ENCODE assay signal across 13 mouse cellular contexts in the genomic region with DNA sequence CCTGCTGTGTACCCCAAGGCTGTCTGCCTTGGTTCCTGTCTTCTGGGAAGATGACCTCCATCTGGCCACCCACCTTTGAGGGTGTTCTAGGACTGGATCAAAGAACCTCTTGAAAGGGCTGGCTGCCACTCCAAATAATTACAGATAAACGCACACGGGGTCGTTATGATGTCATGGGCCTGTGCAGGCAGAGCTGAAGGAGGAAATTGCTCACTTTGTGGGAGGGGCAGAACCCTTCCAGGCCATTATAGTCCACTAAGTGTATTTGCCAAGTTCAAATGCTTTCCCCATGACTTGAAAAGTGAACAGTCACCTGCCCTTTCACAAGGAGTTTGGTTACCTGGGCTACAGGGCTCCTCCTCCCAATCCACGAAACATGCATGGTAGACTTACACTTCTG.
DNase-seq lines count a peak whose midpoint lies in the region; ATAC-seq and TF ChIP-seq lines count a peak whose summit lies in the region.
"Had no signal": no experiment of that assay in that cellular context is flagged by ENCODE, and none has a peak within 500 bp of the region (broad histone marks: within the 10 kb centered on the region; RNA-seq: fewer than 3 reads in every experiment).

No protein-coding gene starts in this region.

- H3K27ac ChIP-seq in lung, postnatal 0 days (ENCODE audit: low read length), result peak overlapping the region; percentile 74
- H3K27ac ChIP-seq in stomach, embryonic 14.5 days (ENCODE audit: low read length), result peak overlapping the region; percentile 44; the same call in 1 of the 2 replicates
- H3K27ac ChIP-seq in forebrain, embryonic 11.5 days (ENCODE audit: low read depth, low read length), result no peak overlapping the region
- H3K27ac ChIP-seq in left cerebral cortex, adult 2 months, result no peak overlapping the region
- H3K27ac ChIP-seq: hindbrain, embryonic 12.5 days had no signal

- no peak overlapping the region for H3K4me2 ChIP-seq in lung, postnatal 0 days (replicated peaks; ENCODE audit: low read depth, low read length)
- no peak overlapping the region for H3K4me2 ChIP-seq in stomach, embryonic 14.5 days (replicated peaks; ENCODE audit: low read depth, low read length)
- H3K4me2 ChIP-seq in forebrain, embryonic 11.5 days (ENCODE audit: low read depth, low read length, severe bottlenecking), result no peak overlapping the region
- H3K4me2 ChIP-seq: hindbrain, embryonic 12.5 days had no signal

- no peaks in the 10 kb centered on the region for H3K27me3 ChIP-seq in lung, postnatal 0 days (replicated peaks; ENCODE audit: insufficient read depth, low read length)
- no peaks in the 10 kb centered on the region for H3K27me3 ChIP-seq in stomach, embryonic 14.5 days (ENCODE audit: control insufficient read depth, insufficient read depth, low read length)
- H3K27me3 ChIP-seq in forebrain, embryonic 11.5 days (ENCODE audit: control insufficient read depth, insufficient read depth, low read length), result no peaks in the 10 kb centered on the region
- H3K27me3 ChIP-seq: hindbrain, embryonic 12.5 days had no signal

- no peaks in the 10 kb centered on the region for H3K4me1 ChIP-seq in lung, postnatal 0 days (ENCODE audit: insufficient read depth, low read depth, low read length)
- H3K4me1 ChIP-seq in stomach, embryonic 14.5 days (ENCODE audit: control insufficient read depth, insufficient read depth, low read length), result no peaks in the 10 kb centered on the region
- H3K4me1 ChIP-seq in forebrain, embryonic 11.5 days (replicated peaks; ENCODE audit: control insufficient read depth, insufficient read depth, low read length), result no peaks in the 10 kb centered on the region
- H3K4me1 ChIP-seq: hindbrain, embryonic 12.5 days had no signal

- peak; percentile 90 for TF ChIP-seq EP300 in lung, postnatal 0 days (IDR thresholded peaks at IDR 0.05)

- no peaks in the 10 kb centered on the region for H3K36me3 ChIP-seq in lung, postnatal 0 days (ENCODE audit: insufficient read depth, low read length)
- no peaks in the 10 kb centered on the region for H3K36me3 ChIP-seq in stomach, embryonic 14.5 days (ENCODE audit: control insufficient read depth, insufficient read depth, low read length)
- H3K36me3 ChIP-seq in forebrain, embryonic 11.5 days (ENCODE audit: control insufficient read depth, insufficient read depth, low read length), result no peaks in the 10 kb centered on the region
- H3K36me3 ChIP-seq: hindbrain, embryonic 12.5 days had no signal

- no peak for TF ChIP-seq CTCF in lung, postnatal 0 days (IDR thresholded peaks at IDR 0.05)
- no peak for TF ChIP-seq CTCF in left cerebral cortex, adult 2 months (IDR thresholded peaks at IDR 0.05)

- 18% methylated on average over 4 of the region's 4 CpGs for WGBS in lung, postnatal 0 days
- 36% methylated on average over 4 of the region's 4 CpGs for WGBS in stomach, embryonic 14.5 days
- 56% methylated on average over 4 of the region's 4 CpGs for whole genome bisulfite sequencing in forebrain, embryonic 11.5 days

- no peak overlapping the region for H3K9ac ChIP-seq in lung, postnatal 0 days (replicated peaks; ENCODE audit: low read depth)
- no peak overlapping the region for H3K9ac ChIP-seq in stomach, embryonic 14.5 days (replicated peaks; ENCODE audit: low read depth, low read length)
- no peak overlapping the region for H3K9ac ChIP-seq in forebrain, embryonic 11.5 days (ENCODE audit: low read length)
- H3K9ac ChIP-seq: hindbrain, embryonic 12.5 days had no signal

- peak; percentile 30; the same call in 1 of the 2 replicates for ATAC-seq in granulocyte monocyte progenitor cell, adult 5-6 weeks (replicated peaks; ENCODE audit: poor library complexity, severe bottlenecking)
- ATAC-seq in lung, postnatal 0 days, result peak; percentile 96
- peak; percentile 90 for ATAC-seq in stomach, embryonic 14.5 days (ENCODE audit: insufficient number of reproducible peaks, insufficient read depth, low FRiP score, low read depth)
- ATAC-seq in forebrain, embryonic 11.5 days (replicated peaks; ENCODE audit: low FRiP score), result no peak

- no peak overlapping the region for H3K4me3 ChIP-seq in lung, postnatal 0 days (ENCODE audit: low read depth, low read length)
- H3K4me3 ChIP-seq in stomach, embryonic 14.5 days (ENCODE audit: low read depth, low read length), result no peak overlapping the region
- H3K4me3 ChIP-seq in forebrain, embryonic 11.5 days (ENCODE audit: low read depth, low read length), result no peak overlapping the region
- no peak overlapping the region for H3K4me3 ChIP-seq in left cerebral cortex, adult 2 months
- H3K4me3 ChIP-seq: erythroblast, embryonic 14.5 days; hindbrain, embryonic 12.5 days had no signal

- no peaks in the 10 kb centered on the region for H3K9me3 ChIP-seq in lung, postnatal 0 days (ENCODE audit: low read length)
- no peaks in the 10 kb centered on the region for H3K9me3 ChIP-seq in stomach, embryonic 14.5 days (ENCODE audit: control insufficient read depth, low read depth, low read length)
- no peaks in the 10 kb centered on the region for H3K9me3 ChIP-seq in forebrain, embryonic 11.5 days (ENCODE audit: control insufficient read depth, low read length)
- H3K9me3 ChIP-seq: hindbrain, embryonic 12.5 days had no signal

- intact Hi-C loops in left cerebral cortex, adult 2 months (cut with DNase I), result no loop called here

- peak; percentile 12 for DNase-seq in embryo, embryonic 10 days (ENCODE audit: low spot score)
- no peak for DNase-seq in embryo, embryonic 11 days
- DNase-seq in lung, postnatal 0 days (ENCODE audit: low spot score), result peak; percentile 95
- DNase-seq in forebrain, embryonic 11.5 days (ENCODE audit: low spot score), result no peak
- DNase-seq in frontal cortex, postnatal 10 days (ENCODE audit: low spot score in 2 of 2), result no peak
- DNase-seq in left cerebral cortex, adult 2 months (ENCODE audit: extremely low spot score in 1 of 2, low spot score in 2 of 2), result no peak
- DNase-seq: adrenal gland, postnatal 10 days; gastrocnemius, postnatal 36 days; kidney, adult 8-10 months had no signal

Comparison
In these comparisons a context has a peak if more than half of its experiments do, and no peak if none do; other contexts are left out.
1. DNase-seq: peak in embryo, embryonic 10 days (single experiment) and lung, postnatal 0 days (single experiment); none in embryo, embryonic 11 days (single experiment), forebrain, embryonic 11.5 days (single experiment), frontal cortex, postnatal 10 days (0 of 2) and left cerebral cortex, adult 2 months (0 of 2).
2. H3K27ac ChIP-seq: peak in lung, postnatal 0 days (single experiment) and stomach, embryonic 14.5 days (single experiment); none in forebrain, embryonic 11.5 days (single experiment) and left cerebral cortex, adult 2 months (single experiment).